Mouse (Mus musculus) mouse trophoblast stem cell (cell line): ENCODE results near the gene Olfr559.

Source experiments
- in situ Hi-C, 2 experiments: fragments of 300-500 bp; cut with MseI, MboI; formaldehyde crosslinking; loops; 2 replicates in 1 of 2; 3 replicates in 1 of 2; pipeline ENCODE4 v1.15.1; 2025

Gene Olfr559

DNA sequence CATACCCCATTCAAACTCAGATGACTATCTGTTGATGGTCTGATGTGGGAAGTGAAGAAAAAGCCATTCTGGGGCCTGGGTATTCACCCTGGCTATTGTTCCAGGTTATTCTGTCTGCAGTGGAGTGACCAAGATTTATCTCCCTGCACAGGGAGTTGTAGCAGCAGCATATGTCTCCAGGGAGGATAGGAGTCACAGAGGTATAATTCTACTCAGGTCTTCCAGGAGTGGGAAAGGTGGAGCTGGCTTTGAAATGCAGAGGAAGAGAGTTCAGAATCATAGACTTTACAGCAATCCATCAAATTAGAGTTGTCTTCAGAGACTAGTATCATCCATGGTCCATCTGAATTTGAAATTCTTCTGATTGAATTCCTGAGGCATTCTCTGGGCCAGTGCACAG is at the start of gene Olfr559:
Gene Olfr559, minus strand, starts transcription at position 101 of the 400 bp plus-strand sequence.
- in situ Hi-C loops: no loop called here

DNA sequence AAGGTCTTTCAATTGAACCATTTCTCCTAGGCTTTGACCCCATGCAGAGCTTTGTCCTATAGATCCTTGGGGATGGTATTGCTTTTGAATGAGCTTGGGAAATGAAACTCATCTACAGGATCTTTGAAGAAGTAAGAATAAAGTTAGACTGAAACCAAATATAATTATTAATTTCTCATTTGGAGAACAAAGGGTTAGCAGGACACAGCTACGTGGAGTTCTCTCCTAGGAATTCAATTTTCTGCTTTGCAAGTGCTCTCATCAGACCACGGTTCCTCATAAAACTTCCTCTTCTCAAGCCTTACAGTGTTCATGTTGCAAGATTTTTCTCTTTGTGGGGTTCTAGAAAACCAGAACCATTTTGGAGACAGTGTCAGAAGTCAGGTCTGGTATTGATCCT is 43.6 kb upstream of the Olfr559 start, which contains the start of gene Olfr561:
Gene Olfr561, plus strand, starts transcription at position 301 of the 400 bp plus-strand sequence.
- in situ Hi-C loops: no loop called here

DNA sequence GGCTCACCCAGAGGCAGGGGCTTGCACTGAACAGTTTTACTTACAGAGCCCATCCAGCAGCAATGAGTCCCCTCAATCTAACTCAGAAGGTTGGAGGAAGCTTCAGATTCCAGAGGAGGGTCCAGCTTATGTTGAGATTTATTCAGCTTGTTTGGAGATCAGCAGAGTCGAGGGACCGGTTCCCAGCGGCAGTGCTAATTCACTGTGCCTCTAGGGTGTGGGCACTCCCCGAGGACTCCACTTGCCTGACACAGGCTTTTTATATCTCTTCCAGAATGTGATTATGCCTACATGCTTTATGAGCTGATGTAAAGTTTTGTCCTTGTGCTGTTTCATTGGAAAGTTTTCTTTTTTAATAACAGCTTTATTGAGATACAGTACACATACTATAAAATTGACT is 32.0 kb upstream of the Olfr559 start, which contains the start of the genes Olfr560 and Olfr78:
Gene Olfr560, minus strand, starts transcription at position 101 of the 400 bp plus-strand sequence.
Gene Olfr78, minus strand, starts transcription at position 206 of the 400 bp plus-strand sequence.
- in situ Hi-C loops: no loop called here

DNA sequence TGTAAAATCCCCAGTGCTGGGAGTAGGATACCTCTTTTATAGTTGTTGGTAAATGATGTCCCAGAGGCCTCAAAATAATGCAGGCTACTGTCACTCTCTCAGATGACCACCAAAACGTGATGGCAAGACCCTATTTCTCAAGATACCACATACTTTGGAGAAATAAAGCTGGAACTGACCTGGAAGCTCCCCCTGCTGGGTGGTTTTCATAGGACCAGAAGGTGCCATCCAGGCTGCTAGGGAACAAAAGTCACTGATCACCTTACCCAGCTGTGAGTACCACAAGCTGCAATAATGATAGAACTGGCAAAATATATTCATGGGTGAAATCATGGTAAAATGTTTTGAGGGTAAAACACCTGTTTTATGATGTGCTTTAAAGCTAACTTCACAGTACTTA is 24.8 kb upstream of the Olfr559 start:
- in situ Hi-C loops: no loop called here

DNA sequence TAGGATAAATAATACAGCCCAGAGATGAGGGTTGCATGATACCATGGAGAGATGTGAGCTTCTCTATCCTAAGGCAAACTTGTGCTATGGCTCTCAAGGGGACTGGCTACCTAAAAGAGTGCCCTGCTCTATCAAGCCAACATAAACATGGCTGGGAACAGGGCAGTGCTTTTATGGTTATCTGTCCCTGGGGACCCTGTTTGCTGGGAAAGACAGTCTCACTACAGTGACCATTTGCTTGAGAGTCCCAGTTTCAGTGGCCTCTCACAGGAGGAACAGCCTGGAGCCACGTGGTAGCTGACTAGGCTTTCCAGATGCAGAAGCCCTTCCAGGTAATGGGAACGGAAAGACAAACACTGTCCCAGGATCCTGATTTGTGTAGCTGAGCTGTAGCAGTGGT is 10.4 kb upstream of the Olfr559 start:
- in situ Hi-C loops: no loop called here

DNA sequence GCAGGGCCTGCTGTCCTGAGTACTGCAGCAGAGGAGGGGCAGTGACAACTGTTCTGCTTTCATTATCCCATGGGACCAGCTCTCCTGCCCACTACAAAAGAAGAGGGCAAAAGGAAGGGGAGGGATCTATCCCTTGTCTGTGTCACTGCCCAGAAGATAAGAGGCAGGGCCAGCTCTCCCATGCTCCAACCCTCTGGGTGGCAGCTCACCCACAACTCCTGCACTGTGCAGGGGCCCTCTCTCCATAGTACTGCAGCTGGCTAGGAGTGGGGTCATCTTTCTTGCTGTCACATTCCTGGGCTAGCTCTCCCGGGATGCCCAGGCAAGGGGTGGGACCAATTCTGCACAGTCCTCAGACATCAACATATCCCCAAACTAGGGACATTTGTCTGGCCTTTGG is 6.5 kb upstream of the Olfr559 start:
- in situ Hi-C loops: no loop called here

DNA sequence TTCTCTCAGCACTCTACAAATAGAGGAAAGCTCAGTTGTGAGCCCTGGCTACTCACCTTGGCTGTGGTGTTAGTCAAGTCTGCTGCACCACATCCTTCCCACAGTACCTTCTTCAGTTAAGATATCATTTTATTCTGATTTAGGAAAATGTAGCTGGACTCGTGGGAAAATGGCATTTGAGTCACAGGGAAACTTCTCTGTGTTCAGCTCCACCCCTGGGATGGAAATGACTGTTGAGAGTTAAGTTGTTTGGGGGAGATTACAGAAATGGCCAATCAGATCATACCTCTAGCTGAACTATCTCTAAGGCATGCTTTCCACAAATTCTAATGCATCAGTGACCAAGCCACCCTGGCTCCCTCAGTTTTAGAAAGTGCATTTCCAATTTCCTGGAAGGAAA is 8.3 kb downstream of the Olfr559 start, which contains the start of gene Olfr33:
Gene Olfr33, minus strand, starts transcription at position 101 of the 400 bp plus-strand sequence.
- in situ Hi-C loops: no loop called here

DNA sequence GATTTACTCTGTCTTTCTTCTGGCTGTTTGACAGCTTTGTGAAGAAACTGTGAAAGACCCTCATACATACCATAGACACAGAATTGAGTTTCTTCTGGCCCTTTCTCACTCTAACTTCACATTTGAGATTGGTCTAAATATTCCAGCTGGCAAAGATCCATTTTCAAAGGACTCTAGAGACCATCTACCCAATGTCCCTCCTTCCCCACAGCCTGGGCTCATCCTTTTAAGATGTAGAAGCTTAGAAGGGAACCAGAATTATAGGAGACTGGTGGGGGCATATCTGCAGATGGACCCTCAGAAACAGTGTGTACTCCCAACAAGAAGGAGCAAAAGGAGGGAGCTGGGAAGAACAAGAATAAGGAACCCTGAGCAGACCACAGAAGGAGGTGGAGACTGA is 25.4 kb downstream of the Olfr559 start, which contains the start of gene Olfr558:
Gene Olfr558, plus strand, starts transcription at position 301 of the 400 bp plus-strand sequence.
- in situ Hi-C loops: no loop called here

DNA sequence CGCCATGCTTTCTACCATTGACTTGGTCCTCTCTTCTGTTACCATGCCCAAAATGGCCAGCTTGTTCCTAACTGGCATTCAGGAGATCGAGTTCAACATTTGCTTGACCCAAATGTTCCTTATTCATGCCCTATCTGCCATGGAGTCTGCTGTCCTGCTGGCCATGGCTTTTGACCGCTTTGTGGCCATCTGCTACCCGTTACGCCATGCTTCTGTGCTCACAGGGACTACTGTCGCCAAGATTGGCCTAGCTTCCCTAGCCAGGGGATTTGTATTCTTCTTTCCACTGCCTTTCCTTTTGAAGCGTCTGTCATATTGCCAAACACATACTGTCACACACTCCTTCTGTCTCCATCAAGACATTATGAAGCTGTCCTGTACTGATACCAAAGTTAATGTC is 28.8 kb downstream of the Olfr559 start:
- in situ Hi-C loops: loop anchor here (10.0 kb wide), 1 partner anchor 216 kb away; the partner anchor contains the start of gene Olfr571 (in 2 of the 2)

DNA sequence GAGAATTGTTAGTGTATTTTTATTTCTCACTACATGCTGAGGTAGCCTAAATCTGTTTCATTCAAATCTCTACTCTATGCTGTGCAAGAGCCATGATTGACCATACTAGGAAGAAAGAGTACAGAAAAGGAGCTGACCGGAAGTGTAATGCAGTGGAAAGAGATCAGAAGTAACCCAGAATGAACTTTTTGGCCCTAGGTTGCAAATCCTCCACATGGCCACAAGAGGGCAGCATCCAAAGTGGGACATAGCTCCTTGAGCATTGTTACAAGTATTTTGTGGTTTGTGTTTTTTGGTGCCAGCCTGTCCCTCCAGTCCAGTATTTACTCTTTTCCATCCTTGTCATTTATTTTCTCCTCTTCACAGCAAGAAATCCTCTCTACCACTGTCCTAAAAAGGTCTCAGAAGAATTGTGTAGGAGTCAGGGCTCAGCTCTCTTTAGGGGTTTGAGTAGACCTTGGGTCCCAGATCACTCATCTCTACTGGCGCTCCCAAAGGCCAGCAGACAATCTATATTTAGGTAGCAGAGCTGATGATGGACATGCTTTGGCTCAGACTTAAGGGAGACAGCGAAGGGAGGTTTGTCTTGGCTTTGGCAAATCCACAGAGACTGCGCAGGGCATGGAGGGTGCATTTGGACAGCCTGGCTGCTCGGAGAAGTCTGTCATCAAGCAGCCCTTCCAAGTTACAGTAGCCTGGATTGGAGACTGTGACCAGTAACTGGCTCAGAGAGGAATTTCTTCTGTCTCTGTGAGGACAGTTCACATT is 31.7 kb downstream of the Olfr559 start, which contains the start of gene Olfr557:
Gene Olfr557, plus strand, starts transcription at position 553 of the 768 bp plus-strand sequence.
- in situ Hi-C loops: loop anchor here (10.0 kb wide), 1 partner anchor 219 kb away; the partner anchor contains the start of gene Olfr571 (in 2 of the 2)

DNA sequence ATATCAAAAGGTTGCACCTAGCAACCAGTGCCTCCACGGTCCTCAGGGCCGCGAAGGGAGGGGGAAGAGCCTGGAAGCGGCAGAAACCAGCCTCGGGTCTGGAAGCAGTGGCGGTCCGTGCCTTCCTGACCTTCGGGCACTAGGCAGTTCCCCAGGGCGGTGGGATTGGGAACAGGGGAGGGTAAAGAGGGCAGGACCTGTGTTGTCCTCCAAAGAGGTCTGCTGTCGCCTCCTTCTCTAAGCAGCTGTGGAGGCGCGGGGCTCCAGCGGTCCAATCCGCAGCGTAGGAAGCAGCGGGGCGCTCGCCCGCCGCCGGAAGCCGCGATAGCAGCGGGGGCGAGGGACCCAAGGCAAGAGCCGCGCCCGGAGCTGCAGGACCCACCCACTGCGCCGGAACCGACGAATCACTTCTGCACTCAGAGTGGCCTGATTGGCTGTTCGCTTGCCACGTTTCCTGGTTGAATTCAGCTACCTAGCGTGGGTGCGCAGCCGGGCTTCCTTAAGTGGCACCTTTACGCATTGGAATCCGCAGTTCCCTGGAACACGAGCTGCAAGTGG is 40.3 kb downstream of the Olfr559 start, which contains the start of gene Trim68:
Gene Trim68, minus strand, starts transcription at position 384 of the 558 bp plus-strand sequence.
- in situ Hi-C loops: no loop called here

DNA sequence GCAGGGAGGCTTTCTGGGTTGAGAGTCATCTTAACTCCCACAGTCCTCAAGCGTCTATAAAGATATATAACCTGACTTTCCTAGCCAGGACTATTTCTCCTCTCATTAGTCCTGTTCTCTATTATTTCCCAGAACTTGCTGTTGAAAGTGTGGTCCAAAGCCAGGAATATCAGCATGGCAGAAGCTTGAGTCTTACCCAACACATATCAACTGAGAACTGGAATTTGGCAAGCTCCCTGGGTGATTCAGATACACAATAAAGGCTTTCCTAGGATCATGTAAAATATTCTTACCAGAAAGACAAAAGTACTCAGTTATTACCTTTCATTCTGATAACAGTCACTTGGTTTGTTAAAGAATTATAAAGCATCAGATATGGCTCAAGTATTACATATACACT is 45.4 kb downstream of the Olfr559 start:
- in situ Hi-C loops: no loop called here

DNA sequence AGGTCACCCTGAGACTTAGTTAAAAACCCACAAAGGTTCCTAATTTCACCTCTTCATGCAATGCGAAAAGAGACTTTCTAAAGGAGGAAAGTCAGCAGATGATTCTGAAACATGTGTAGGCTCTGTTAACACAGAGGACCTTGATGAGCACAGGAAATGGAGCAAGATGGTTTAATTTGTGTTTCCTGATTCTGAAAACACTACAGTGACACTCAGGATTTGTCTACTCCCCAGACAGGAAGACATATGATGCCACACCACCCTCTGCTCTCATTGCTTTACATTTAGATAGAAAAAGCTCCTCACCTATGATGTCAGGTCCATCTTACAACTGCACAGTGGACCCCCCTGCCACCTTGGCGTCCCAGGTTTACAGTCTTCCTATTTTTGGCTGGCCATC is 51.1 kb downstream of the Olfr559 start:
- in situ Hi-C loops: no loop called here
